Mouse (Mus musculus) liver, embryonic 12.5 days (tissue): ENCODE results near the gene Mcf2. TPM values are rescaled to one million over a fixed set of nuclear protein-coding genes. Genes with fewer than 3 reads are reported as not detected.

Experiments
- ATAC-seq: fragments of 200-750 bp; cut with Nextera tagmentation; 2 replicates; pipeline ENCODE4 v1.8.0; 2017; ENCODE audit warnings: moderate number of reproducible peaks, mild to moderate bottlenecking, moderate library complexity
- H3K27ac ChIP-seq: fragments of 300-500 bp; sonication (generic); 2 replicates; pipeline ENCODE4 v1.5.1; 2016; ENCODE audit warnings: mild to moderate bottlenecking
- H3K27me3 ChIP-seq: fragments of 300-500 bp; sonication (generic); replicated peaks from 2 replicates; pipeline ENCODE4 v1.6.1; 2016; ENCODE audit warnings: mild to moderate bottlenecking, moderate library complexity
- H3K36me3 ChIP-seq: fragments of 300-500 bp; sonication (generic); 2 replicates; pipeline ENCODE4 v1.6.1; 2016; ENCODE audit warnings: mild to moderate bottlenecking, moderate library complexity
- H3K4me1 ChIP-seq: fragments of 300-500 bp; sonication (generic); 2 replicates; pipeline ENCODE4 v1.6.1; 2016
- H3K4me2 ChIP-seq: fragments of 300-500 bp; sonication (generic); 2 replicates; pipeline ENCODE4 v1.6.1; 2016; ENCODE audit warnings: mild to moderate bottlenecking, moderate library complexity
- H3K4me3 ChIP-seq: fragments of 300-500 bp; sonication (generic); 2 replicates; pipeline ENCODE4 v1.5.1; 2016; ENCODE audit warnings: mild to moderate bottlenecking, moderate library complexity
- H3K9ac ChIP-seq: fragments of 300-500 bp; sonication (generic); 2 replicates; pipeline ENCODE4 v1.6.1; 2016; ENCODE audit warnings: mild to moderate bottlenecking, moderate library complexity
- H3K9me3 ChIP-seq: fragments of 300-500 bp; sonication (generic); replicated peaks from 2 replicates; pipeline ENCODE4 v1.6.1; 2016; ENCODE audit warnings: mild to moderate bottlenecking, moderate library complexity
- WGBS: fragments of 180-500 bp; shearing (Covaris S2); methylation state at CpG from one replicate; pipeline ENCODE4 v1.1.7; 2016; ENCODE audit not compliant: insufficient replicate concordance; 5-methylcytosine and 5-hydroxymethylcytosine counted together
- polyA plus RNA-seq: library from polyadenylated mRNA; unstranded; fragments of >200 nt; fragmentation: Nextera tagmentation; extraction: Ambion mirVana; gene quantifications from 2 replicates; pipeline ENCODE4 v1.2.1, GENCODE M21; 2016

Gene Mcf2
- polyA plus RNA-seq, 1 experiment from 2014 or later = 0.13 TPM

GRCm38 (mm10) chrX:60021595-60021994 lies 157.3 kb downstream of the Mcf2 start:
- no peak for ATAC-seq
- no peak overlapping the region for H3K4me2 ChIP-seq
- no peak overlapping the region for H3K27ac ChIP-seq
- no peaks in the 10 kb centered on the region for H3K4me1 ChIP-seq
- no peaks in the 10 kb centered on the region for H3K9me3 ChIP-seq
- no peaks in the 10 kb centered on the region for H3K27me3 ChIP-seq
- H3K36me3 ChIP-seq = no peaks in the 10 kb centered on the region
- 59% methylated on average over 2 of the region's 2 CpGs for WGBS
- H3K9ac ChIP-seq = no peak overlapping the region
- H3K4me3 ChIP-seq = no peak overlapping the region

GRCm38 (mm10) chrX:60021007-60021406 lies 157.9 kb downstream of the Mcf2 start:
- Histone ChIP-seq H3K9me3 (no peaks in the 10 kb centered on the region), H3K9ac (no peak overlapping the region), H3K4me3 (no peak overlapping the region), H3K4me1 (no peaks in the 10 kb centered on the region), H3K27ac (no peak overlapping the region), H3K4me2 (no peak overlapping the region), H3K36me3 (no peaks in the 10 kb centered on the region), H3K27me3 (no peaks in the 10 kb centered on the region)
- no peak for ATAC-seq
- WGBS = 62% methylated on average over 4 of the region's 4 CpGs

GRCm38 (mm10) chrX:60014588-60014987 lies 164.3 kb downstream of the Mcf2 start:
- no peak for ATAC-seq
- WGBS = 70% methylated on average over 1 of the region's 1 CpGs
- Histone ChIP-seq H3K4me3 (no peak overlapping the region), H3K27ac (no peak overlapping the region), H3K36me3 (no peaks in the 10 kb centered on the region), H3K4me1 (no peaks in the 10 kb centered on the region), H3K27me3 (no peaks in the 10 kb centered on the region), H3K4me2 (no peak overlapping the region), H3K9me3 (no peaks in the 10 kb centered on the region), H3K9ac (no peak overlapping the region)

- H3K27ac ChIP-seq = no peak overlapping the region
- H3K4me1 ChIP-seq = no peaks in the 10 kb centered on the region
- no peaks in the 10 kb centered on the region for H3K36me3 ChIP-seq
- no peak for ATAC-seq
- H3K9ac ChIP-seq = no peak overlapping the region
- no peak overlapping the region for H3K4me2 ChIP-seq
- no peaks in the 10 kb centered on the region for H3K27me3 ChIP-seq
- no peaks in the 10 kb centered on the region for H3K9me3 ChIP-seq
- no peak overlapping the region for H3K4me3 ChIP-seq
Measured at GRCm38 (mm10) chrX:60013084-60013676, 165.7 kb downstream of the Mcf2 start.

Other genes with a start within 250 kb of the Mcf2 start
- gene F9, start 179.6 kb downstream of the Mcf2 start, polyA plus RNA-seq = 0.53 and 0.58 TPM in 2 replicates